Mouse (Mus musculus) liver, postnatal 0 days (tissue): ENCODE measurements around the gene Tsacc. TPM values are rescaled to one million over a fixed set of nuclear protein-coding genes. Genes with fewer than 3 reads are reported as not detected.
"Not testable (repeated sequence)": the region's sequence is repeated elsewhere in the genome, so short reads cannot be mapped to it uniquely, and the experiment has no call there.

Source experiments
- ATAC-seq: fragments of 200-750 bp; cut with Nextera tagmentation; 2 replicates; pipeline ENCODE4 v1.8.0; 2017; ENCODE audit warnings: mild to moderate bottlenecking, moderate library complexity
- DNase-seq: peaks from one replicate; pipeline ENCODE4 v3.0.0-alpha.2; 2016
- H3K27ac ChIP-seq: fragments of 300-500 bp; sonication (generic); 2 replicates; pipeline ENCODE4 v1.5.1; 2014; ENCODE audit warnings: antibody characterized with exemption, moderate library complexity, mild to moderate bottlenecking, low read depth
- H3K27me3 ChIP-seq: fragments of 300-500 bp; sonication (generic); 2 replicates; pipeline ENCODE4 v1.6.1; 2014; ENCODE audit warnings: low read length, control low read depth, mixed read lengths; ENCODE audit not compliant: insufficient read depth
- H3K36me3 ChIP-seq: fragments of 300-500 bp; sonication (generic); replicated peaks from 2 replicates; pipeline ENCODE4 v1.6.1; 2014; ENCODE audit warnings: mild to moderate bottlenecking, control low read depth, low read length, moderate library complexity, mixed read lengths; ENCODE audit not compliant: insufficient read depth
- H3K4me1 ChIP-seq: fragments of 300-500 bp; sonication (generic); 2 replicates; pipeline ENCODE4 v1.6.1; 2014; ENCODE audit warnings: antibody characterized with exemption, mild to moderate bottlenecking, control low read depth; ENCODE audit not compliant: insufficient read depth
- H3K4me2 ChIP-seq: fragments of 300-500 bp; sonication (generic); 2 replicates; pipeline ENCODE4 v1.6.1; 2014; ENCODE audit warnings: low read depth, mild to moderate bottlenecking, low read length, moderate library complexity, mixed read lengths
- H3K4me3 ChIP-seq: fragments of 300-500 bp; sonication (generic); 2 replicates; pipeline ENCODE4 v1.5.1; 2014; ENCODE audit warnings: low read depth, low read length
- H3K9ac ChIP-seq: fragments of 300-500 bp; sonication (generic); replicated peaks from 2 replicates; pipeline ENCODE4 v1.6.1; 2014; ENCODE audit warnings: mild to moderate bottlenecking, moderate library complexity
- H3K9me3 ChIP-seq: fragments of 300-500 bp; sonication (generic); 2 replicates; pipeline ENCODE4 v1.6.1; 2016; ENCODE audit warnings: mild to moderate bottlenecking, control low read depth, low read length, mixed read lengths
- CTCF ChIP-seq: sonication (generic); IDR thresholded peaks from 2 replicates; pipeline ENCODE4 v1.5.1; 2016; ENCODE audit warnings: antibody characterized with exemption, low read depth
- EP300 ChIP-seq: IDR thresholded peaks from 2 replicates; pipeline ENCODE4 v1.6.1; 2016; ENCODE audit warnings: antibody characterized with exemption, low read depth, mild to moderate bottlenecking
- WGBS: fragments of 180-500 bp; shearing (Covaris S2); extraction: QIAGEN DNeasy Blood & Tissue Kit; methylation state at CpG from one replicate; pipeline ENCODE4 v1.1.7; 2014; ENCODE audit not compliant: insufficient replicate concordance; 5-methylcytosine and 5-hydroxymethylcytosine counted together
- polyA plus RNA-seq: library from polyadenylated mRNA; unstranded; fragments of >200 nt; fragmentation: Nextera tagmentation; extraction: Ambion mirVana; gene quantifications from 2 replicates; pipeline ENCODE4 v1.2.1, GENCODE M21; 2015

Gene Tsacc
- polyA plus RNA-seq, 1 experiment from 2014 or later: 7.0 TPM

DNA sequence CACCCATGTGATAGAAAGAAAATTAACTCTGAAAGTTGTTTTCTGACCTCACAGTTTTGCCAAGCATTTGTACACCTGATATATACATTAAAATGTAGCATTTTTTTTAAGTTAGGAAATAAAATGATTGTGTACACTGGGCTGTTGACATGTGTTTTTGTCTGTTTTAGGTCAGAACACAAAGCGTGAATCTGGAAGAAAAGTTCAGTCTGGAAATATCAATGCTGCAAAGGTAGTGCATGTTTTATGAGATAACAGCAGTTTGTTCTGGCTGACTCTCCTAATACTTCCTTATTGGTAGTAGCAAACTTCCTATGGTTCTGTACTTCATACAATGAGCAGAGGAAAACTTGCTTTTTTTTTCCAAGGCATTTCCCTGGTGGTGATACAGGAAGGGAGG, 2.4 kb upstream of the Tsacc start:
- TF ChIP-seq CTCF (no peak), EP300 (no peak)
- no peak overlapping the region for H3K4me2 ChIP-seq
- ATAC-seq: no peak

DNA sequence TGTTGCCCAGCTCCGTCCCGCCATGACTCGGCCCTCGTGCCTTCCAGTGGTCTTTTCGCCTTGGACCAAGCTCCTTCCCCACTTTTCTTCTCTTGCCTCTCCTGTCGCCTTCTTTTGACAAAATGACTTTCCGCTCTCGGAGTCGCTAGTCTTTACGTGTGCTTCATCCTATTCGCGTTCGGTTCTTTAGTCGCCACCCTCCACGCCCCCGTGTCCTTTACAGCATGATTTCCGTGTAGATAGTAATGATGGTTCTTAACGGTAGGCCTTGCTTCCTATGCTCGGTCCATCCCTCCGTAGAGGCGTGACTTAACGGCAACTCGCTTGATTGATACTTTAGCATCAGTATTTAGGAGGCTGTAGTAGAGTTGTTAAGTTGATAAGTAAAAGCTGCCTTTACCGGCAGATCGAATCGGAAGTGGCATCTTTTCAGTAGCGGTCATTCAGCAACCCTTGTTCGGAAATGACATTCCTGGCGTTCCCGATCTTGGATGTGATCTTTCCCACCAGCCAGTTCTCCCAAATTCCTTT, 587 bp upstream of the Tsacc start:
- Histone ChIP-seq H3K4me1 (peaks cover 20% of the 10 kb centered on the region), H3K9me3 (no peaks in the 10 kb centered on the region), H3K36me3 (peaks cover 26% of the 10 kb centered on the region), H3K9ac (peak overlapping the region; percentile 78), H3K27ac (peak overlapping the region; percentile 95), H3K4me3 (peak overlapping the region; percentile 76), H3K27me3 (no peaks in the 10 kb centered on the region), H3K4me2 (peak overlapping the region; percentile 82)
- TF ChIP-seq EP300 (no peak), CTCF (no peak)
- no peak for DNase-seq
- ATAC-seq: peak; percentile 16
- WGBS: under 1% methylated on average over 30 of the region's 30 CpGs

More for the DNA sequence above, 2.4 kb upstream of the Tsacc start:
- Histone ChIP-seq H3K27ac (no peak overlapping the region), H3K9ac (no peak overlapping the region), H3K4me1 (peaks cover 20% of the 10 kb centered on the region), H3K27me3 (no peaks in the 10 kb centered on the region), H3K4me3 (no peak overlapping the region), H3K36me3 (peaks cover 42% of the 10 kb centered on the region), H3K9me3 (no peaks in the 10 kb centered on the region)
- no peak for DNase-seq
- 59% methylated on average over 1 of the region's 1 CpGs for WGBS

GRCm38 (mm10) chr3:88296110-88296560, 664 bp downstream of the Tsacc start:
- no peak for TF ChIP-seq CTCF
- no peak for TF ChIP-seq EP300
- Histone ChIP-seq H3K9ac (peak overlapping the region; percentile 78), H3K27me3 (no peaks in the 10 kb centered on the region), H3K27ac (peak overlapping the region; percentile 95), H3K36me3 (peaks cover 14% of the 10 kb centered on the region), H3K4me1 (peaks cover 20% of the 10 kb centered on the region), H3K4me2 (peak overlapping the region; percentile 93), H3K4me3 (peak overlapping the region; percentile 76), H3K9me3 (no peaks in the 10 kb centered on the region)
- under 1% methylated on average over 12 of the region's 12 CpGs for WGBS
- no peak for ATAC-seq
- no peak for DNase-seq

GRCm38 (mm10) chr3:88295272-88295671, 1.5 kb downstream of the Tsacc start:
- H3K4me3 ChIP-seq: peak overlapping the region; percentile 76; the same call in 1 of the 2 replicates
- not testable (repeated sequence) for H3K9me3 ChIP-seq, H3K27ac ChIP-seq, H3K27me3 ChIP-seq, ATAC-seq, H3K36me3 ChIP-seq, DNase-seq, H3K9ac ChIP-seq
- H3K4me2 ChIP-seq: peak overlapping the region; percentile 93
- H3K4me1 ChIP-seq: peaks cover 20% of the 10 kb centered on the region
- 45% methylated on average over 1 of the region's 1 CpGs for WGBS

- no peak overlapping the region for H3K4me2 ChIP-seq
- H3K9me3 ChIP-seq: no peaks in the 10 kb centered on the region
- H3K4me1 ChIP-seq: peaks cover 7% of the 10 kb centered on the region
- H3K4me3 ChIP-seq: no peak overlapping the region
- no peaks in the 10 kb centered on the region for H3K27me3 ChIP-seq
- ATAC-seq: no peak
- H3K9ac ChIP-seq: no peak overlapping the region
- TF ChIP-seq EP300 (no peak), CTCF (peak; percentile 70)
- no peak overlapping the region for H3K27ac ChIP-seq
- peak; percentile 17 for DNase-seq
- 57% methylated on average over 4 of the region's 4 CpGs for WGBS
- no peaks in the 10 kb centered on the region for H3K36me3 ChIP-seq
These were observed 4.8 kb downstream of the Tsacc start for GRCm38 (mm10) chr3:88291970-88292369.

- not testable (repeated sequence) for H3K27me3 ChIP-seq, H3K27ac ChIP-seq, H3K4me3 ChIP-seq, H3K9ac ChIP-seq, H3K36me3 ChIP-seq, H3K4me2 ChIP-seq, H3K9me3 ChIP-seq, DNase-seq, H3K4me1 ChIP-seq, ATAC-seq
- WGBS: 81% methylated on average over 8 of the region's 10 CpGs
These were observed 8.6 kb downstream of the Tsacc start for GRCm38 (mm10) chr3:88288133-88288713.

DNA sequence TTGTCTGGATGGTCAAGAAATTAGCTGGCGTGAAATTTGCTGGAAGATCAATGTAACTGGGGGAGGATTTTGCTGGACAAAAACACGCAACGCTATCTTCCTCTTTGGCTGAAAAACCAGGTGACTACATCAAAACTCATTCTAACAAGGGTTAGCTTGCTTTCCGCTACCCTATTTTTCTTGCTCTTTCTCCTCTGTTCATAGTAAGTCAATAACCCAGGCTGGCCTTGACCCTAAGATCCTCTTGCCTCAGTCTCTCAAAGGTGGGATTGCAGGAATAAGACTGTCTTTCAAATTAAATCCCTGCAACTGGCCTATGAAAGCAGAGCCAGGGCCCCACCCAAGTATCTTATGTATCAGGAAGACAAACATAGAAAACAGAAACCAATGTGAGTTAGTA, 9.7 kb downstream of the Tsacc start, which contains the start of gene Gm38392:
Gm38392 (minus strand) TSS at position 101 of the 400 bp plus-strand sequence.
- no peak for ATAC-seq
- 94% methylated on average over 4 of the region's 4 CpGs for WGBS
- no peaks in the 10 kb centered on the region for H3K4me1 ChIP-seq

GRCm38 (mm10) chr3:88285565-88285895, 11.3 kb downstream of the Tsacc start:
- H3K4me1 ChIP-seq, H3K4me2 ChIP-seq, DNase-seq, H3K4me3 ChIP-seq, ATAC-seq, H3K27ac ChIP-seq, H3K9me3 ChIP-seq, H3K27me3 ChIP-seq, H3K9ac ChIP-seq, H3K36me3 ChIP-seq: not testable (repeated sequence)
- WGBS: no CpG with 5 or more reads among the region's 2 CpGs

More for the DNA sequence above, 9.7 kb downstream of the Tsacc start, which contains the start of gene Gm38392:
- H3K27ac ChIP-seq: no peak within 1 kb of the TSS
- H3K36me3 ChIP-seq: 0 out of 2 replicates have a peak, but pooled peaks cover 2% of the 10 kb centered on the region
- TF ChIP-seq EP300: no peak
- TF ChIP-seq CTCF: no peak
- no peaks in the 10 kb centered on the region for H3K9me3 ChIP-seq
- H3K4me3 ChIP-seq: no peak within 1 kb of the TSS
- H3K27me3 ChIP-seq: no peaks in the 10 kb centered on the region
- no peak within 1 kb of the TSS for H3K4me2 ChIP-seq
- DNase-seq: no peak
- H3K9ac ChIP-seq: no peak within 1 kb of the TSS

DNA sequence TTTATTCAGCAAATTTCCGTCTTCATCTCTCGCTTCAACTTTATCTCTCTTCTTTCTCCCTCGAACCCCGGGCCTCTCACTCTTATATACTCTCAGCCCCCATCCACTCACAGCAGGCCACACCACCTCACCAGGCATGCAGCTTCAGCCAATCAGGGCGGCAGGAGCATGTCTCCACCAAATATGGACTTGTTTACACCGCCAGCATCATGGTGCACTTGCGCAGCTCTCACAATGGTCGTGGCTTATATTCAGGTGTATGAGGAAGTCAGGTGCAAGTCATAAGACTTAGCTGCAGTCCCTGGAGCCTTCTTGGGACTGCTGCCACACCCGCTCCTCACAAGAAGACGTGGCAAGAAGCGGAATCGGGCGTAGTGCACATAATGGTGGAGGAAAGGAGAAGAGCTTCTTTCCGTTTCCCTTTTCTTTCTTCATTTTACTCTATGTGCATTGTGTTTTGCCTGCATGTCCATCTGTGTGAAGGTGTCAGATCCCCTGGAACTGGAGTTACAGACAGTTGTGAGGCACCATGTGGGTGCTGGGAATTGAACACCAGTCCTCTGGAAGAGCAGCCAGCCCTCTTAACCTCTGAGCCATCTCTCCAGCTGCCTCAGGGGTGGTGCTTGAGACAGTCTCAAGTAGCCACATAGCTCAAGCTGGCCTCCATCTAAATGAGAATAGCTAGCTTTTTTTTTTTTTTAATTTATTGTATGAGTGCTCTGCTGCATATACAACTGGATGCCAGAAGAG, 11.8 kb downstream of the Tsacc start:
- 82% methylated on average over 14 of the region's 14 CpGs for WGBS
- not testable (repeated sequence) for H3K4me3 ChIP-seq, H3K4me2 ChIP-seq, H3K27ac ChIP-seq, H3K36me3 ChIP-seq, H3K9ac ChIP-seq, H3K9me3 ChIP-seq, DNase-seq, ATAC-seq, H3K27me3 ChIP-seq, H3K4me1 ChIP-seq
